Mouse (Mus musculus) C2C12 (cell line): Measurements from ENCODE around the gene Fabp6. TPM values are rescaled to one million over a fixed set of nuclear protein-coding genes. Genes with fewer than 3 reads are reported as not detected.

Source experiments
- H3K27me3 ChIP-seq: one replicate; pipeline ENCODE4 v1.6.1; 2011; ENCODE audit not compliant: control insufficient read depth, insufficient read depth, insufficient read length
- H3K36me3 ChIP-seq: one replicate; pipeline ENCODE4 v1.6.1; 2011; ENCODE audit not compliant: control insufficient read depth, insufficient read depth
- H3K4me3 ChIP-seq: one replicate; pipeline ENCODE4 v1.5.1; 2011; ENCODE audit warnings: mild to moderate bottlenecking, control low read depth; ENCODE audit not compliant: poor library complexity, insufficient read depth, severe bottlenecking
- H3K79me2 ChIP-seq: one replicate; pipeline ENCODE4 v1.6.1; 2011; ENCODE audit not compliant: control insufficient read depth, insufficient read depth
- H3K79me3 ChIP-seq: one replicate; pipeline ENCODE4 v1.6.1; 2011; ENCODE audit warnings: low read depth, control low read depth
- H3ac ChIP-seq: one replicate; pipeline ENCODE3; 2011; ENCODE audit warnings: low read depth; ENCODE audit not compliant: control insufficient read depth, insufficient read length
- CEBPB ChIP-seq: IDR thresholded peaks from one replicate; pipeline ENCODE4 v1.6.1; 2011; ENCODE audit warnings: low read depth, mild to moderate bottlenecking, control low read depth, moderate library complexity
- CTCF ChIP-seq: IDR thresholded peaks from one replicate; pipeline ENCODE4 v1.5.1; 2011; ENCODE audit not compliant: control insufficient read depth, insufficient read depth, insufficient read length
- FOSL1 ChIP-seq: IDR thresholded peaks from one replicate; pipeline ENCODE4 v1.8.0; 2011; ENCODE audit warnings: mild to moderate bottlenecking, low read length; ENCODE audit not compliant: poor library complexity, insufficient read depth, severe bottlenecking
- MAX ChIP-seq: IDR thresholded peaks from one replicate; pipeline ENCODE4 v1.6.1; 2011; ENCODE audit warnings: mild to moderate bottlenecking, control low read depth
- MYOD1 ChIP-seq: IDR thresholded peaks from one replicate; pipeline ENCODE4 v1.6.1; 2011; ENCODE audit warnings: low read depth; ENCODE audit not compliant: control insufficient read depth, insufficient read length
- MYOG ChIP-seq: IDR thresholded peaks from one replicate; pipeline ENCODE4 v1.6.1; 2011; ENCODE audit not compliant: control insufficient read depth, insufficient read length; ENCODE audit errors: extremely low read depth
- USF1 ChIP-seq: IDR thresholded peaks from one replicate; pipeline ENCODE4 v1.6.1; 2011; ENCODE audit warnings: low read depth, mild to moderate bottlenecking, control low read depth, moderate library complexity
- long read RNA-seq, 2 experiments: library from polyadenylated mRNA; unstranded; transcript quantifications; one replicate each; pipeline ENCODE4 v2.0.0; 2019 to 2020
- polyA plus RNA-seq: library from polyadenylated mRNA; unstranded; fragments of >200 nt; fragmentation: generic; extraction: Trizol; gene quantifications from one replicate; pipeline ENCODE4 v1.2.1, GENCODE M21; 2012; ENCODE audit warnings: missing spikeins

Fabp6 gene
- not detected for polyA plus RNA-seq
- long read RNA-seq, experiment 1: 0 reads
- long read RNA-seq, experiment 2: 0 reads

GRCm38 (mm10) chr11:43601440-43601839 is at the start of gene Fabp6:
Gene Fabp6 (minus strand): TSS chr11:43601540.
- H3K79me2 ChIP-seq: no peaks in the 10 kb centered on the region
- no peak within 1 kb of the TSS for H3ac ChIP-seq
- no peaks in the 10 kb centered on the region for H3K27me3 ChIP-seq
- TF ChIP-seq CTCF: no peak
- no peak for TF ChIP-seq CEBPB
- TF ChIP-seq MYOG: no peak
- no peak for TF ChIP-seq FOSL1
- TF ChIP-seq USF1: no peak
- no peak for TF ChIP-seq MYOD1
- H3K36me3 ChIP-seq: no peaks in the 10 kb centered on the region
- H3K79me3 ChIP-seq: no peaks in the 10 kb centered on the region
- no peak within 1 kb of the TSS for H3K4me3 ChIP-seq

GRCm38 (mm10) chr11:43645286-43645685 is 43.9 kb upstream of the Fabp6 start:
- no peaks in the 10 kb centered on the region for H3K79me3 ChIP-seq
- H3ac ChIP-seq: no peak overlapping the region
- no peaks in the 10 kb centered on the region for H3K36me3 ChIP-seq
- TF ChIP-seq USF1: no peak
- TF ChIP-seq CEBPB: no peak
- TF ChIP-seq MAX: no peak
- no peak for TF ChIP-seq MYOG
- TF ChIP-seq MYOD1: no peak
- TF ChIP-seq CTCF: no peak
- no peak for TF ChIP-seq FOSL1
- no peaks in the 10 kb centered on the region for H3K79me2 ChIP-seq
- no peaks in the 10 kb centered on the region for H3K27me3 ChIP-seq
- H3K4me3 ChIP-seq: no peak overlapping the region

- Histone ChIP-seq H3ac (no peak overlapping the region), H3K36me3 (no peaks in the 10 kb centered on the region), H3K79me3 (no peaks in the 10 kb centered on the region), H3K27me3 (no peaks in the 10 kb centered on the region), H3K79me2 (no peaks in the 10 kb centered on the region), H3K4me3 (no peak overlapping the region)
- TF ChIP-seq MAX: no peak
- peak; percentile 57 for TF ChIP-seq CEBPB
Observed at GRCm38 (mm10) chr11:43643180-43643591, 41.8 kb upstream of the Fabp6 start.

GRCm38 (mm10) chr11:43638486-43638885 is 37.1 kb upstream of the Fabp6 start:
- TF ChIP-seq USF1 (no peak), FOSL1 (no peak), CTCF (no peak), CEBPB (no peak), MAX (no peak), MYOD1 (no peak), MYOG (no peak)
- Histone ChIP-seq H3K4me3 (no peak overlapping the region), H3K79me3 (no peaks in the 10 kb centered on the region), H3ac (no peak overlapping the region), H3K27me3 (no peaks in the 10 kb centered on the region), H3K36me3 (no peaks in the 10 kb centered on the region), H3K79me2 (no peaks in the 10 kb centered on the region)

GRCm38 (mm10) chr11:43636761-43637160 is 35.4 kb upstream of the Fabp6 start:
- no peaks in the 10 kb centered on the region for H3K27me3 ChIP-seq
- H3ac ChIP-seq: no peak overlapping the region

GRCm38 (mm10) chr11:43633658-43634401 is 32.5 kb upstream of the Fabp6 start:
- no peak overlapping the region for H3K4me3 ChIP-seq
- no peaks in the 10 kb centered on the region for H3K79me2 ChIP-seq
- no peaks in the 10 kb centered on the region for H3K27me3 ChIP-seq
- H3K36me3 ChIP-seq: no peaks in the 10 kb centered on the region
- H3K79me3 ChIP-seq: no peaks in the 10 kb centered on the region
- TF ChIP-seq CTCF (no peak), MYOD1 (no peak), MYOG (no peak), USF1 (no peak), CEBPB (no peak), FOSL1 (no peak), MAX (no peak)
- no peak overlapping the region for H3ac ChIP-seq

More at GRCm38 (mm10) chr11:43636761-43637160, 35.4 kb upstream of the Fabp6 start:
- no peak for TF ChIP-seq MYOD1
- no peak for TF ChIP-seq CTCF
- TF ChIP-seq FOSL1: no peak
- TF ChIP-seq MYOG: no peak
- no peak for TF ChIP-seq CEBPB
- TF ChIP-seq USF1: no peak
- no peak for TF ChIP-seq MAX
- Histone ChIP-seq H3K79me3 (no peaks in the 10 kb centered on the region), H3K36me3 (no peaks in the 10 kb centered on the region), H3K4me3 (no peak overlapping the region), H3K79me2 (no peaks in the 10 kb centered on the region)
